Mouse (Mus musculus): ENCODE data around the gene Acot3. TPM values are rescaled to one million over a fixed set of nuclear protein-coding genes. Genes with fewer than 3 reads are reported as not detected.
"Not testable (repeated sequence)": the region's sequence is repeated elsewhere in the genome, so short reads cannot be mapped to it uniquely, and the experiment has no call there.

The Acot3 gene
- polyA plus RNA-seq, 1 experiment from 2014 or later: 3.0 TPM

DNA sequence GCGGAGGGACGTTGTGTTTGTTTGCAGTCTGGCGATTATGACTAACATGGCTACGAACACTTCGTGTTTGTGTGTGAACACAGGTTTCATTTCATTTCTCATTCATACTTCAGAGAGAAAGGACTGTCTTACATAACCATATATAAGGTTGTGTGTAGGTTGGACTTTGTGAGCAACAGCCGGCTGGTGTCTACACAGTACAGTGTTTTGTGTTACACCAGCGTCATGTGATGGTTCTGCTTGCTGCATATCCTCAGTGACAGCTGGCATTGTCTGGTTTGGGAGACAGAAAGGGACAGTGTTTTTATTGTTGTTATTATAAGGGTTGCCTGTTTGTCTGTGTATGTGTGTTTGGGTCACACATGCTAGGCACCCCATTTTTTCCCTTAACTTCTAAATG is 38.2 kb upstream of the Acot3 start:
- ATAC-seq (replicated peaks; ENCODE audit: low FRiP score) (no peak), DNase-seq (ENCODE audit: low spot score) (no peak)
- Histone ChIP-seq H3K9ac (ENCODE audit: low read depth, low read length) (no peak overlapping the region), H3K27me3 (replicated peaks; ENCODE audit: control insufficient read depth, insufficient read depth, low read length) (peaks cover 11% of the 10 kb centered on the region; the same call in 1 of the 2 replicates), H3K4me2 (no peak overlapping the region), H3K36me3 (ENCODE audit: control insufficient read depth, insufficient read depth, low read length) (no peaks in the 10 kb centered on the region; the same call in 1 of the 2 replicates), H3K9me3 (ENCODE audit: control insufficient read depth, low read length) (no peaks in the 10 kb centered on the region), H3K4me3 (ENCODE audit: low read depth, low read length) (no peak overlapping the region), H3K27ac (ENCODE audit: low read depth, low read length) (no peak overlapping the region), H3K4me1 (replicated peaks; ENCODE audit: control insufficient read depth, insufficient read depth, low read length) (no peaks in the 10 kb centered on the region)
- 87% methylated on average over 7 of the region's 7 CpGs for WGBS

DNA sequence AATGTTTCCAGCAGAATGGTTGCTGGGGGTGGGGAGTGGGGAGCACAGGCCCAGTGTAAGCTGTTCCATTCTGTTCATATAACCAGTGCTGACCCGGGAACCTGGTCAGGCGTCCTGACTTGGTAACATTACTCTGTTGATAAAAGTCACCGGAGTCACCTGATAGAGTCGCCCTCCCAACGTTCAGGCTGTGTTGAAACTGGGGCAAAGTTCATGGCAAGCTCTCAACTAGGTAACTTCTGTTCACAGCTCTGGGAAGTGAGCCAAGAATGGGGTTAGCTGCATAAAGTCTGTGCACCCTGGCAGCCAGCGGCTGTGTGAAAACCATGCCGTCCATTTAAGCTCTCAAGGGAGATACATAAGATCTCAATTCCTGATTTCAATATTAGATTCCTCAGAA is 31.4 kb upstream of the Acot3 start:
- H3K4me3 ChIP-seq (ENCODE audit: low read depth, low read length); H3K36me3 ChIP-seq (ENCODE audit: control insufficient read depth, insufficient read depth, low read length); H3K27ac ChIP-seq (ENCODE audit: low read depth, low read length); H3K9ac ChIP-seq (ENCODE audit: low read depth, low read length); H3K27me3 ChIP-seq (replicated peaks; ENCODE audit: control insufficient read depth, insufficient read depth, low read length); DNase-seq (ENCODE audit: low spot score); H3K9me3 ChIP-seq (ENCODE audit: control insufficient read depth, low read length); H3K4me2 ChIP-seq; H3K4me1 ChIP-seq (replicated peaks; ENCODE audit: control insufficient read depth, insufficient read depth, low read length): not testable (repeated sequence)
- 51% methylated on average over 7 of the region's 7 CpGs for WGBS
- peak; percentile 65 for ATAC-seq (replicated peaks; ENCODE audit: low FRiP score)

DNA sequence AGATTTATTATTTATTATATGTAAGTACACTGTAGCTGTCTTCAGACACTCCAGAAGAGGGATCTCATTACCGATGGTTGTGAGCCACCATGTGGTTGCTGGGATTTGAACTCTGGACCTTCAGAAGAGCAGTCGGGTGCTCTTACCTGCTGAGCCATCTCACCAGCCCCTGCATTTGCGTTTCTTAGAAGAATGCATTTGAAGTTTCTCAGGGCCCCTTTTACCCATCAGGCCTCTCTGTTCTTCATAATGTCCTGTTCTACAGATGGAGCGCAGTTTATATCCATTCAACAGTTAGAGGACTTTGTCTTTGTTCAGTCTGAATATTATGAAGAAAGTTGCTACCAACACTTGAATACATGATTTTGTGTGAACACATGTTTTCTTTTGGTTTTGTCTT is 29.7 kb upstream of the Acot3 start:
- H3K9me3 ChIP-seq (ENCODE audit: control insufficient read depth, low read length); DNase-seq (ENCODE audit: low spot score); H3K27me3 ChIP-seq (replicated peaks; ENCODE audit: control insufficient read depth, insufficient read depth, low read length); H3K4me3 ChIP-seq (ENCODE audit: low read depth, low read length); H3K27ac ChIP-seq (ENCODE audit: low read depth, low read length); H3K36me3 ChIP-seq (ENCODE audit: control insufficient read depth, insufficient read depth, low read length); H3K9ac ChIP-seq (ENCODE audit: low read depth, low read length); H3K4me2 ChIP-seq; ATAC-seq (replicated peaks; ENCODE audit: low FRiP score); H3K4me1 ChIP-seq (replicated peaks; ENCODE audit: control insufficient read depth, insufficient read depth, low read length): not testable (repeated sequence)
- 91% methylated on average over 4 of the region's 4 CpGs for WGBS

DNA sequence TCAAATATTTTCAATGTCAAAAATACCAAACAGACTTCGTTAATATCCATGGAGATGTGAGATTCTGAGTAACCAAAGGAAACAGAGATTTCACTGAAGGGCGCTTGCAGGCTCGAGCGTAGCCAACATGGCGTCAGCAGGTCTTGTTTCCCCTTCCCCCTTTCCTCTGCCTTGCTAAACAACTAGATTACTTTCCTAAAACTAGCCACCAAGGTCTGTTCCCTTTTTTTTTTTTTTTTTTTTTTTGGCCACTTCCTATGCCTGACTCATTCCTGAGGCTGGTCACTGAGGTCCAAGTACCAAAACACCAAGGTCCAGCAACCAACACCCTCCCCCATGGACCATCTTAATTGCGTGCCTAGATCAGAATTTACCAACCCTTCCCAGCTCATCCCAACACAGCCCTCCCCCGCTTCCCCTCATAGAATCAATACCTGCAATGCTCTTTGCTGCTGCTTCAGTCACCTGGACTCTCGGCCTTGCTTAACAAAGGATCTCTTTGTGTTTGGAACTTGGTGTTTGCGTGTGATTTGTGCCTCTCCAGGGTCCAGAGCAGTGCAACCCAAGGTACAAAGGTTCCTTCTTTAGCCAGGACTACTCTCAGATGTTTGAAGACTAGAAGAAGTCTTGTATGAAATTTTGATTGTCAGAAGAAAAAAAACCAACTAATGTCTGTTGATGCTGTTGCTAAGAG is 28.7 kb upstream of the Acot3 start:
- Histone ChIP-seq H3K9ac (ENCODE audit: low read depth, low read length) (no peak overlapping the region), H3K27ac (ENCODE audit: low read depth, low read length) (no peak overlapping the region), H3K4me1 (replicated peaks; ENCODE audit: control insufficient read depth, insufficient read depth, low read length) (no peaks in the 10 kb centered on the region), H3K9me3 (ENCODE audit: control insufficient read depth, low read length) (no peaks in the 10 kb centered on the region), H3K36me3 (ENCODE audit: control insufficient read depth, insufficient read depth, low read length) (no peaks in the 10 kb centered on the region), H3K4me2 (no peak overlapping the region), H3K27me3 (replicated peaks; ENCODE audit: control insufficient read depth, insufficient read depth, low read length) (no peaks in the 10 kb centered on the region), H3K4me3 (ENCODE audit: low read depth, low read length) (no peak overlapping the region)
- ATAC-seq (replicated peaks; ENCODE audit: low FRiP score) (no peak), DNase-seq (ENCODE audit: low spot score) (no peak)
- WGBS: 72% methylated on average over 9 of the region's 9 CpGs

DNA sequence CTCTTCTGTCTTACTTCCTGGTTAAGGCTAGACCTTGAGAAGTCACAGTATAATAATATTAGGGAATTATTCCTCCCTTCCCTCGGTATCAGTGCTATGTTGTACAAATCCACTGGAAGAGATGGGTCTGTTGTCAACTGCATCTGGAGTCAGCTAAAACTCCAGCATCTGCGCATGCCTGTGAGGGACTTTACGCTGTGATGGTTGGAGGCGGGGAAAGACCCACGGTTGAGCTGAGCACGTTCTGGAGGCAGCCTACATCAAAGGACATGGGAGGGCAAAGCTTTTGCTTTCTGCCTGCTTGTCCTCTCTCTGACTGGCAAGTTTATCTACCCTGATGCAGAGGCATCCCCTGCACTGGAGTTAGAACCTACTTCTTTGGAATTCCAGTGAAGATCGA is 26.1 kb upstream of the Acot3 start:
- 83% methylated on average over 7 of the region's 7 CpGs for WGBS
- ATAC-seq (replicated peaks; ENCODE audit: low FRiP score) (no peak), DNase-seq (ENCODE audit: low spot score) (no peak)
- Histone ChIP-seq H3K36me3 (ENCODE audit: control insufficient read depth, insufficient read depth, low read length) (no peaks in the 10 kb centered on the region), H3K4me2 (no peak overlapping the region), H3K27ac (ENCODE audit: low read depth, low read length) (no peak overlapping the region), H3K27me3 (replicated peaks; ENCODE audit: control insufficient read depth, insufficient read depth, low read length) (no peaks in the 10 kb centered on the region), H3K4me3 (ENCODE audit: low read depth, low read length) (no peak overlapping the region), H3K9ac (ENCODE audit: low read depth, low read length) (no peak overlapping the region), H3K9me3 (ENCODE audit: control insufficient read depth, low read length) (no peaks in the 10 kb centered on the region), H3K4me1 (replicated peaks; ENCODE audit: control insufficient read depth, insufficient read depth, low read length) (no peaks in the 10 kb centered on the region)

DNA sequence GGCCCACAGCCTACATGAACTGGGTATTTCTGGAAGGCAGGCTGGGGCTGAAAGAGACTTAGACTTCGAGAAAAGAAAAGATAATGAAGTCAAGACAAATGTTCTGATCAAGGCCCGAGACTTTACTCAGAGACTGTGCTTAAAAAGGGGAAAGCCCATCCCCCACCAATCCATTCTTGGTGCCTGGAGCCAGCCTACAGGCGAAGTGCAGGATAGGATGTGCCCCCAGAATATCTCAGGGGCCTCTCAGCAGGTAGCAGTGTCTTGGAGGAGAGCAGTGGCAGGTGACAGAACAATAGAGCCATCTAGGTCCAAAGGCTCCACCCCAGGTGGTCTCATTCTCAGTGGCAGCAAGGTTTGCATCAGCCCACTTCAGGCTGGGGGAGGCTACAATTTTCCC is 23.6 kb upstream of the Acot3 start:
- ATAC-seq (replicated peaks; ENCODE audit: low FRiP score); H3K27me3 ChIP-seq (replicated peaks; ENCODE audit: control insufficient read depth, insufficient read depth, low read length); H3K36me3 ChIP-seq (ENCODE audit: control insufficient read depth, insufficient read depth, low read length); H3K9me3 ChIP-seq (ENCODE audit: control insufficient read depth, low read length); H3K4me3 ChIP-seq (ENCODE audit: low read depth, low read length); H3K27ac ChIP-seq (ENCODE audit: low read depth, low read length); DNase-seq (ENCODE audit: low spot score); H3K9ac ChIP-seq (ENCODE audit: low read depth, low read length); H3K4me1 ChIP-seq (replicated peaks; ENCODE audit: control insufficient read depth, insufficient read depth, low read length); H3K4me2 ChIP-seq: not testable (repeated sequence)
- WGBS: 67% methylated on average over 3 of the region's 3 CpGs

DNA sequence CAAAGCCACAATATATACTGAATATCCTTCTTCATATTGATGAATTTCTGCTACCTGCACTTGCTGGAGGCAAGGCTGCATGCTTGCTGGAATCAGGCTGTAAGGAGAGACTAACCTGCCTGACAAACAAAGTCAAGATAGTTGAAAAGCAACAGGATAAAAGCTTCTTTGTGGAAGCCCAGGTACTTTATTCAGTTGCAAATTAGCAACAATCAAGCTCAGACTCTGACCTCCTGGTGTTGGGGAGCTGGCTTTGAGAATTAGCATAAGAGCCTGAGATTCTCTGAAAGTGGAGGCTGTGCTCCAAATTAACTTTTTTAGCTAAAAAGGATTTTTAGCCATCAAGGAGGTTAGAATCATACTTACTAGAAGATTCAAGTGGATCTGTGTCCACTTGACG is 22.9 kb upstream of the Acot3 start:
- not testable (repeated sequence) for H3K4me1 ChIP-seq (replicated peaks; ENCODE audit: control insufficient read depth, insufficient read depth, low read length); DNase-seq (ENCODE audit: low spot score); ATAC-seq (replicated peaks; ENCODE audit: low FRiP score); H3K4me2 ChIP-seq; H3K9me3 ChIP-seq (ENCODE audit: control insufficient read depth, low read length); H3K36me3 ChIP-seq (ENCODE audit: control insufficient read depth, insufficient read depth, low read length); H3K27me3 ChIP-seq (replicated peaks; ENCODE audit: control insufficient read depth, insufficient read depth, low read length); H3K4me3 ChIP-seq (ENCODE audit: low read depth, low read length); H3K27ac ChIP-seq (ENCODE audit: low read depth, low read length); H3K9ac ChIP-seq (ENCODE audit: low read depth, low read length)
- 94% methylated on average over 1 of the region's 1 CpGs for WGBS

DNA sequence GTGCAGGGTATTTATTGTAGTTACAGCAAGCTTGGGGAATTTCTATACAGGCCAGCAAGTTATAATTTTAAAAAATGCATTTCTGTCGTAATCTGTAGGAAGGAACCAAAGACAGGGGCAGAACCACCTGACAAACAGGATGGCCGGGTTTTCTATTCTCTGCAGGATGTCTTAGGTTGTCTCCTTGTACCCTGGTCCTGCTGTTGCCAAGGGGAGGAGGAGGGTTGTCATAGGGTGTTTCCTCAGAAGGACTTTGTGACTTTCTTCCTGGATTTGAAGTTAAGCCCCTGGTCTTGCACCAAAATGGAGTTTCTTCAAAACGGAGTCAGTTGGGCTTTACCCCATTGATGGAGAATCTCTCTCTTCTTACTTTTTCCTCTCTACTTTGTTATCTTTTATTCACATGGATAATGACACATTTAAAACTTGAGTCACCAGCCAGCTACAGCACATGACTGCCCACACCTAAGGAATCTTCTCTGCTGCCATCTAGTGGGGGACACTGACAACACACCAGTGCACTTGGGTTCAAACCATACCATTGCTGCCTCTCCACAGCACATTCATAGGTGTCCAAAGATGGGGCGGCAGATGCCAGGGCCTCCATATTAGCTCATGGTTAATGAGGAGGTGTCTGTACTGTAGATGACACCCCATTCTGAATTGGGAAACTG is 21.1 kb upstream of the Acot3 start:
- no peak overlapping the region for H3K9ac ChIP-seq (ENCODE audit: low read depth, low read length)
- no peaks in the 10 kb centered on the region for H3K9me3 ChIP-seq (ENCODE audit: control insufficient read depth, low read length)
- no peaks in the 10 kb centered on the region for H3K4me1 ChIP-seq (replicated peaks; ENCODE audit: control insufficient read depth, insufficient read depth, low read length)
- H3K4me3 ChIP-seq (ENCODE audit: low read depth, low read length): no peak overlapping the region
- 63% methylated on average over 4 of the region's 4 CpGs for WGBS
- H3K4me2 ChIP-seq: no peak overlapping the region
- no peak overlapping the region for H3K27ac ChIP-seq (ENCODE audit: low read depth, low read length)
- ATAC-seq (replicated peaks; ENCODE audit: low FRiP score): 0 out of 2 replicates have a peak, but pooled peaks have one; percentile 36
- H3K27me3 ChIP-seq (replicated peaks; ENCODE audit: control insufficient read depth, insufficient read depth, low read length): no peaks in the 10 kb centered on the region
- no peak for DNase-seq (ENCODE audit: low spot score)
- H3K36me3 ChIP-seq (ENCODE audit: control insufficient read depth, insufficient read depth, low read length): no peaks in the 10 kb centered on the region

DNA sequence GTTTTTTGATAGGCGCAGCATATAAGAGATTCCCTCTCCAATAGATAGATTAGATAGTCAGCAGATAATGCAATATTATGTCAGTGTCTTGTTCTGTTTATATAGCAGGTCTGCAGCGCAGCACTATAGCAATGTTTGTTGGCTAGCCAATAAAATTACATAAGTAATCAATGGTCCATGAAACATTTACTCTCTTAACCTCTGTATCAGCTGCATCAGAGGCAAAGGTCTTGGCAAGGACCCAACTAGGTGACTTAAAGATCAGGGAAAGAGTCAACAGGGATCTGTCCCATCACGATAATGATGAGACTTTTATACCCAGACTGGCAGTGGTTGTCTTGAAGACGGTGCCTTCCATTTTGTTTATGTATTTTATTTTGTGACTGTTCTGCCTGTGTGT is 19.1 kb upstream of the Acot3 start:
- Histone ChIP-seq H3K27ac (ENCODE audit: low read depth, low read length) (no peak overlapping the region), H3K9ac (ENCODE audit: low read depth, low read length) (no peak overlapping the region), H3K9me3 (ENCODE audit: control insufficient read depth, low read length) (no peaks in the 10 kb centered on the region), H3K4me2 (no peak overlapping the region), H3K27me3 (replicated peaks; ENCODE audit: control insufficient read depth, insufficient read depth, low read length) (no peaks in the 10 kb centered on the region; the same call in 1 of the 2 replicates), H3K36me3 (ENCODE audit: control insufficient read depth, insufficient read depth, low read length) (no peaks in the 10 kb centered on the region), H3K4me1 (replicated peaks; ENCODE audit: control insufficient read depth, insufficient read depth, low read length) (no peaks in the 10 kb centered on the region), H3K4me3 (ENCODE audit: low read depth, low read length) (no peak overlapping the region)
- DNase-seq (ENCODE audit: low spot score) (no peak), ATAC-seq (replicated peaks; ENCODE audit: low FRiP score) (no peak)
- WGBS: 75% methylated on average over 4 of the region's 4 CpGs
